Mouse (Mus musculus): Measurements from ENCODE around the gene Hhip.

- no peak for TF ChIP-seq CTCF (IDR thresholded peaks at IDR 0.05; ENCODE audit: low read depth, low read length)
- TF ChIP-seq POLR2A (IDR thresholded peaks at IDR 0.05; ENCODE audit: borderline replicate concordance, low read depth, low read length): no peak
These were observed 5.0 kb downstream of the Hhip start for GRCm38 (mm10) chr8:80052838-80053237.

All from bone marrow macrophage, adult 2 months (primary cell).